8 mouse cellular contexts compared by ENCODE assay signal in genomic region chr2:128179808-128180379, GRCm38 (mm10). TPM values are rescaled to one million over a fixed set of nuclear protein-coding genes. Genes with fewer than 3 reads are reported as not detected.
A peak's percentile ranks its signal among the peaks of the same experiment; 100 is the strongest.
DNase-seq lines count a peak whose midpoint lies in the region; ATAC-seq and TF ChIP-seq lines count a peak whose summit lies in the region.

No protein-coding gene starts in this region.

- H3K9me3 ChIP-seq in lung, postnatal 0 days (ENCODE audit: low read length) = no peaks in the 10 kb centered on the region

- H3K27me3 ChIP-seq in lung, postnatal 0 days (replicated peaks; ENCODE audit: insufficient read depth, low read length) = no peaks in the 10 kb centered on the region

- H3K36me3 ChIP-seq in lung, postnatal 0 days (ENCODE audit: insufficient read depth, low read length) = no peaks in the 10 kb centered on the region

- peak overlapping the region; percentile 79 for H3K27ac ChIP-seq in lung, postnatal 0 days (ENCODE audit: low read length)

- TF ChIP-seq EP300 in lung, postnatal 0 days (IDR thresholded peaks at IDR 0.05) = peak; percentile 99

- H3K4me2 ChIP-seq in lung, postnatal 0 days (replicated peaks; ENCODE audit: low read depth, low read length) = 0 out of 2 replicates have a peak overlapping the region, but pooled peaks have one; percentile 8

- WGBS in lung, postnatal 0 days = 5% methylated on average over 9 of the region's 9 CpGs

- peak; percentile 44 for DNase-seq in spleen, adult 12 weeks (ENCODE audit: low spot score)
- no peak for DNase-seq in spleen, adult 18-20 months
- DNase-seq in kidney, adult 8-10 months = peak; percentile 62 to 74
- DNase-seq in lung, postnatal 0 days (ENCODE audit: low spot score) = peak; percentile 93
- no peak for DNase-seq in thymus, postnatal 36 days
- no peak for DNase-seq in thymus, postnatal 4 days
- no peak for DNase-seq in layer of hippocampus, adult 18-20 months (ENCODE audit: low spot score in 2 of 2)

- TF ChIP-seq CTCF in lung, postnatal 0 days (IDR thresholded peaks at IDR 0.05) = 0 out of 2 replicates have a peak, but pooled peaks have one; percentile 2

- peak; percentile 58 for ATAC-seq in granulocyte monocyte progenitor cell, adult 5-6 weeks (replicated peaks; ENCODE audit: poor library complexity, severe bottlenecking)
- ATAC-seq in lung, postnatal 0 days = peak; percentile 97

- H3K4me1 ChIP-seq in lung, postnatal 0 days (ENCODE audit: insufficient read depth, low read depth, low read length) = peaks cover 25% of the 10 kb centered on the region

- H3K9ac ChIP-seq in lung, postnatal 0 days (replicated peaks; ENCODE audit: low read depth) = no peak overlapping the region

- H3K4me3 ChIP-seq in lung, postnatal 0 days (ENCODE audit: low read depth, low read length) = no peak overlapping the region

RNA-seq across cellular contexts. Expression of gene Bcl2l11, which starts 54.1 kb away (rescaled TPM):
- total RNA-seq in granulocyte monocyte progenitor cell, adult 5-6 weeks (2014; fragmentation: Nextera tagmentation) = 13.1 and 14.4 TPM in 2 replicates
- 12.1 and 13.4 TPM in 2 replicates for total RNA-seq in granulocyte monocyte progenitor cell, adult 5-6 weeks (2017)
- polyA plus RNA-seq in lung, postnatal 0 days (2015; fragmentation: Nextera tagmentation; extraction: Ambion mirVana) = 18.5 and 18.6 TPM in 2 replicates
- 1 to 10 TPM; 6.1 to 7.0 TPM for total RNA-seq in layer of hippocampus, adult 18-20 months (2021)

Comparison
In these comparisons a context has a peak if more than half of its experiments do, and no peak if none do; other contexts are left out.
1. DNase-seq: peak in spleen, adult 12 weeks (single experiment), kidney, adult 8-10 months (2 of 2) and lung, postnatal 0 days (single experiment); none in spleen, adult 18-20 months (0 of 2), thymus, postnatal 36 days (0 of 2), thymus, postnatal 4 days (single experiment) and layer of hippocampus, adult 18-20 months (0 of 2).